Mouse (Mus musculus): ENCODE measurements around the gene Otop1. TPM values are rescaled to one million over a fixed set of nuclear protein-coding genes. Genes with fewer than 3 reads are reported as not detected.
A peak's percentile ranks its signal among the peaks of the same experiment; 100 is the strongest.

Otop1 gene
- total RNA-seq, 2 experiments from 2014 or later, result 0.36 TPM

DNA sequence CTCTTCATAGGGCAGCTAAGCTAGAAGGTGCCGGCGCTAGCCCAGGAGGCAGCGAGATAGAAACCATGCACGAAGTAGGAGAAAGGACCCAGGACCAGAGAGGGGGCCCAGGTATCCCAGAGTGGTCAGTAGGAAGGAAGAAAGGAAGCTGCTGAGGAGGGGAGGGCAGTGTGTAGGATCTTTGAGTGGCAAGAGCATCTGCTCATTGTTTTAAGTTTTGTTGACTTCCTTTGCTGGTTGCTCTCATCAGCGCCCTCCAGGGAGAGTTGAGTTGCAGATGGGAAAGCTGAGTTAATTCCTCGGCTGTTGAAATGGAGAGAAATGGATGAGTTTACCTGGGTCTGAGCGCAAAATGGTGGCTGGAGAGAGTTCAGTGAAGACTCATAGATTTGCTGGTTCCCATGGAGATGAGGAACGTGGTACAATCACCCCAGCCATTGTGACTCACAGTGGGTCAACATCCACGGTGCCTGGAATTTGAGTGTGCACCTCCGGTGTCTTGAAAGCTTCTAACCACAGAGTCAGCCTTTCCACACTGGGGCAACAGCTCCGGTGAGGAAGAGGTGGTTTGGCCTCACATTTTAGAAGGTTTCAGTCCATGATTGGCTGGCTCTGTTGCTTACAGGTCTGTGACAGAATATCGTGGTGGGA is 26.1 kb downstream of the Otop1 start:
- no peak for DNase-seq

DNA sequence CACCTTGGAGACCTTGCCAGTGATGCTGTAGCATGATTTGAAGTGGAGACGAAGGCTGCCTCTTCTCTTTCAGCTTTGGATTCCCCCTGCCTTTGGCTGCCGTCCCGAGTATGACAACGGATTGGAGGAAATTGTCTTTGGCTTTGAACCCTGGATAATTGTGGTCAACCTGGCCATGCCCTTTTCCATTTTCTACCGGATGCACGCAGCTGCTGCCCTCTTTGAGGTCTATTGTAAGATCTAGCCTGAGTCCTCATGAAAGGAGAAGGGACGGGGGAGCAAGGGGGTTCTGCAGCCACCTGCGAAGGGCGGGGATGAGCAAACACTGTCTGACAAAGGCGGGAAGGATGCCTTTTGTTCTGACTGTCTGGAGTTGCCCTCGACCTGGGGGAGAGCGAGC is 26.9 kb downstream of the Otop1 start:
- DNase-seq, result no peak

DNA sequence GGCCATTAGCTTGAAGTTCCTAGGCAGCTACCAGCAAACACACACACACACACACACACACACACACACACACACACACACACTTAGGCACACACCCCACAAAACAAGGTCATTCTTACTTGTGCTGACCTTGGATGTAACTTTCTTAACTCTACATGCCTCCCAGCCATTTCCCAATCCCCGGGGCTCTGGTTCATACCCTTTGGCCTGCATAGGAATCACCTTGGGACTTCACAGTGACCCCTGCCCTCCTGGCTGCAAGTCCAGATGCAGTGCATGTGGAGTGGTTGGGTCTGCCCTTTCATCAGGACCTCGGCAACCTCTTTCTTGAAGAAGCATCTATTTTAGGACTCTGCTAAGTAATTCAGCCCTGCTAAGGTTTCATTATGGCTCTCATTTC is 29.5 kb downstream of the Otop1 start:
- DNase-seq, result no peak

DNA sequence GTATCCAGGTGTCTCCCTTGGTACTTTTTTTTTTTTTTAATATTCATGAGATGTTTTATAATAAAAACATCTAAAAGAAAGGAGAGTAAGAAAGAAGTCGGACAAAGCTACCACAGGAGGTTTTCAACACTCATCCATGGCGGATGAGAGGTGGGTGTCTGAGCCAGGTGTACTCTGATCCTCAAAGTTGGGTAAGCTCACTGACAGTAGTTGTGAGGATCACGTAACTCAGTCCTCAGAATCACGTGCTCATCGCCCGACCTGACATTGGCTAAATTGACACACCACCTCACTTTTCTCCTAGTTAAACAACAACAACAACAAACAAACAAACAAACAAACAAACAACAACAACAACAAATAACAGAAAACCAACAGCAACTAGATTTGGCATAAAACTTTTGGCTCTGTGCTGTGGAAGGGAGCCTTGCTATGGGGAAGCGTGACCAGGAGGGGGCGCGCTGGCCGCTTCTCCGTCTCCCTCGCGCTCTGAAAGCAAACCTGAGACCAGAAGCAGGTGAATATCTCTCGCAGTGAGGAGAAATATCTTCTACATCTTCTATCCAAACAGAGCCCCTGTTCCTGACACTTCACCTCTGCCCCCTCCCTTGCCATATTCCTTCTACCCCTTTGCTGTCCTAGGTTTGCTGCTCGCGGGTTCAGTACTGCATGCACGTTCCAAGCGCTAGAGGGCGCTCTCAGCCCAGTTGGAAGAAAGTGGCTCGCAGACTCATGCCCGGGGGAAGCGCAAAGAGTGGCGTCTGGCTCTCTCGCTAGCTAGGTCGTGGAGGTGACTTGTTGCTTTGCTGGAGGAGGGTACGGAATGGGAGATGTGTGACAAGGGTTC is 31.7 kb downstream of the Otop1 start:
- DNase-seq, result peak; percentile 94

DNA sequence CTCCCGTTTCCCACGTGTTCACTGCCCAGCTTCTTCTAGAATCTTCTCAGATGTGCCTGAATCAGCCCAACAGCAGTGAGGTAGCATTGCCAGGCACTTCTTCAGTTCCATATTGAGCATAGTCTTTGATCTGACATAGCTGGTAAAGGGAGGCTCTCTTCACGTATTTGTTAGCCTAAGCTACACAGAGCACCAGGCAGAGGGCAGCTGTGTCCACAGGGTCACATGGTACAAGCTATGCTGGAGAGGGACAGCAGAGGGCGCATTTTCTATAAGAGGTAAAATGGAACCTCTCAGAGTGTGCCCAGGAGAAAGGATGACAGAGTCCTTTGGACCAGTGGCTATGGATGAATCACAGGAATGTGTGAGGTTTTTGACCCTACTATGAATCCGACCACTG is 33.1 kb downstream of the Otop1 start:
- peak; percentile 66 for DNase-seq

DNA sequence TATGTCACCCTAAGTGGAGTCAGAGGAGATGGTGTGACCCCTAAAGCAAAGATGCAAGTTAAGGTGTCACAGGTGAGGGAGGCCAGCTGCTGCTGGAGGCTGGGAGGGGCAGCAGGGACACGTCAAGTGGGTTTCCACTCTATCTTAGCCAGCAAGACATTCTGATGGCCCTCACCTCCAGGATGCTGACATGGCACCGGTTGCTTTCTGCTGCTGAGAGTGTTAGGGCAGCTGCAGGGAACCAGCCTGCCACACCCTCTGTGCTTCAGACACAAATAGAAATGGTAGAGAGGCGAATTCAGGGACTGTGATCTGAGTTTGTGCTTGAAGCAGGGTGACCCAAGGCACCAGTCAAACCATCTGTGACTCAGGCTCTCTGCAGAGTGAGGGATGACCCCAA is 34.0 kb downstream of the Otop1 start:
- DNase-seq, result no peak

DNA sequence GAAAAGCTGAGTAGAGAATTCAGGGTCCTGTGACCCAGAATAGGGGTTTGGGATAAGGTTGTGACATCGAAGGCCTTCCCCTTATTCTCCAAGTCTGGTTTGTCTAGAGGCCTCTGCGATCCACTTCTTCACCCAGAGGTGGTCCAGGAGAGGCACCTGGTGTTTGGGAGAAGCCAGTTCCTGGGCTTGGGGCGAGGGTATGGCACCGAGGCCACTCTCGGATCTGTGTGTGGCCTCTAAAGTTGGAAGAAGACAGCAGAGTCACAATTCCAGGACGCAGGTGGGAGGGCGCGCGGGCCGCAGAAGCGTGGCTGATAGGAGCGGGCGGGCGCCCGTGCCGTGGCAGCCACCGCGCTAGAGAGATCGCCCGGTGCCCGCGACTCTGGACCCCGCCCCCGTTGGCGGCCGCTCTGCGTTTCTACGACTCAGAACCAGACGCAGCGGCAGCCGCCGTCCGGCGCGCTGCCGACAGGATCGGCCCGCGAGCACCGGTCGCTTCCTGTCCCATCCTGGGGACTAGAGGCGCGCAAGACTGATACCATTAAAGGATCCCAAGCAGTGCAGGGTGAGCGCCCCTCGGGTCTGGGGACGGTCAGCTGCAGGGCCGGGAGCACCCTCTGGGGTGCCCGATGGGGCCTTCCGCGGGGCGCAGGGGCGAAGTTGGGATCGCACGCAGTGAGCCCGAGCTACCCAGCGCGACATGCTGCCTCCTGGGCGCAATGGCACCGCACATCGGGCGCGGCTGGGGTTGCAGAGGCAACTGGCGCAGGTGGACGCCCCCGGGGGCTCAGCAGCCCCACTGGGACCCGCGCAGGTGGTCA is 43.4 kb downstream of the Otop1 start, which contains the start of gene Drd5:
Gene Drd5 (plus strand): TSS at position 402 of the 821 bp plus-strand sequence.
- DNase-seq, result no peak

DNA sequence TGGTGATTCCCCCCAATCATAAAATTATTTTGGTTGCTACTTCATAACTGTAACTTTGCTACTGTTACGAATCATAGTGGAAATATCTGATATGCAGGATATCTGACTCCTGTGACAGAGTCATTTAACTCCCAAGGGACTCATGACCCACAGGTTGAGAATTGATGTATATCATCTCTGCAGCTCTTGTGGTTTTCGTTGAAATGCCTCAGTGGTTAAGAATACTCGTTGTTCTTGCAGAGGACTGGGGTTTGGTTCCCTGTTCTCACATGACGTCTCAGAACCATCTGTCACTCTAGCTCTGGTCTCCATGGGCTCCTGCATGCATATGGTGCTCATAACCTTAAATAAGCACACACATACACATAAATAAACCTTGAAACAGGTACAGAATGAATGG is 57.6 kb downstream of the Otop1 start:
- DNase-seq, result no peak

DNA sequence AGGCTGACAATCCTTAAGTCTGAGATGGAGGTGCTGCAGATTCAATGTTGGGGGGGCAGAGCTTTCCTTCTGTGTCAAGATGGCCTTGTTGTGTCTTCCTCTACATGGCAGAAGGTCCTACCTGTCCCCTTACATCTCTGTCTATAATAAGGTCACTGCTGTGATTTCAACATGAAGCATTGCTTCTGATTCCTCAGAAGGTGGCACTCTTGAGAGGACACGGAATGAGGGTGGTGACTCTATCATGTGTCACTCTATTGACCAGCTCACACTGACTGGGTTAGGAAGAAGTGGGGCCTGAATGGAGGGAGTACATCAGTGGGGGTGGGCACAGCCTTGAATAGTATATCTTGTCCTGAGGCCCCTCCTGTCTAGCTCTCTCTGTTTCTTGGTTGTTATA is 58.8 kb downstream of the Otop1 start:
- no peak for DNase-seq

DNA sequence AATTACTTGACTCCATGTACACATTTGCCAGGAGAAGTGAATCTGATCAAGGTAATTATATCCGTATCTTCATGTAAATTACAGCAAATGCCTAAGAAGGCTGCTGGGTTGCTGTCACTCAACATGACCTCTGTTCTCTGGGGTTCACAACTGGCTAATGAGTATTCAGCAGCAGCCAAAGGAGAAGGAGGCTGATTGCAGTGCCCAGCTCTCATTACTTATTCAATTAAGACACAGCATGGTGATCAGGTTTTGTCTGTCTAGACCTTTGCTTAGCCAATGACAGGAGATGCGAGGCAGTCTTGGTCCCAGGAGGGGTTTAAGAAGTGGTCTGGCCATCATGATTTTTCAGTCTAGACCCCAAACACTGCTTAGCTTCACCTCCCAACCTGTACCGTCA is 67.3 kb downstream of the Otop1 start:
- no peak for DNase-seq

DNA sequence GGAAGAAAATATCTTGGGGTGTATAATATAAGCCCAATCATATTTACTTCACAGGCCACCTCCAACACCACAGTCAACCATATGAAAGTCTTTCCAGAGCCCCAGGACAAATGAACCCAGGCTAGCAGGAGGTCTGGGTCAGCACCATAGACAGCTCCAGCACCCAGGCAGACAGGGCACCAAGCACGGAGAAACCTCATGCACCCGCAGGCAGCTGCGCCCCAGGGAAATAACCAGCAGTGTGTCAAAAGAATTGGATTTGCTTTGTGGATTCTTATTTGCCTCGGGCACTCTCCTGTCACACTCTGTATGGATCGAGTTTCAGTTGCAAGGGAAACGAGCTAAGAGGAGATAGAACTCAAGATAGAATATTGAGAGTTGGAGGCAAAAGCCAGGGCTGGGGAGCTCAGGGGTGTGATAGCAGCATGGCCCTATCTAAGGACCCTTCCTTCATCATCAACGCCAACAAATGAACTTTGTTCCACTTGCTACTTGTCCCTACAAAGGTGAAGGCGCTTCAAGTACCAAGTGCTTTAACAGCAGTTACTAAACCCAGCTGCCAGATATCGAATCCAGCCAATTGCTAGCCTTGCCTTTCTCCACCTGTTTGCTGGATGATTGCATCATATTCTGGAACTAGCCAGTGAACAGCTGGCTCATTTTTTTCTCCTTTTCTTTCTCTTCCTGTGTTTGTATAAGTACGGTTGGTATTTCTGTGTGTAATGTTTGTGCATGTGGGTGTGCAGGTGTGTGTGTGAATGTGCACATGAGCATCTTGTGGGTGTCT is 71.1 kb downstream of the Otop1 start:
- DNase-seq, result peak; percentile 55

DNA sequence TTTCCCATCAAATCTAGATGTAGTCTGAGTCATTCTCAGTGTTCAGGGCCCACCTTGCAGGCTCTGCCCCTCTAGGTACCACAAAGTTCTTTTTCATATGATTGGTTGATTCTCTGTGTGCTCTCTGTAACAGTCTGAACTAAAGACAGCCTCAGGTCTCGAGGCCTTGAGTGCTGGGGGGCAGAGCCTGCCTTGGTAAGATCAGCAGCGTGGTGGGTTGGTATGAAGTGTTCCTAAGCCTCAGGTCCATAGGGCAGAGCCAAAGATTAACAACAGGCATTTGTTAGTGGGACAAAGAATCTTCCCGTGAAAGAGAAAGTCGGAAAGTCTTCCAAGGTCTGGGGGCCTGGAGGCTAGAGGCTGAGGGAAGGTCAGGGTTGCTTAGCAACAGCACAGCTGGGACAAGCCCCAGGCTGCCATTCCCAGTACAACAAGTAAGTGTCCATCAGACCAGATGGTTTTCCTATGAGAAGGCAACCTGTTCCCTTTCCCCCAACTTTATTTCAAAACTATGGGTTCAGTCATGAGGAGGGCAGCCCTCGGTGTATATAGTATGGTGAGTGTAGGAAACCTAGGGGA is 74.7 kb downstream of the Otop1 start:
- DNase-seq, result no peak

Other genes starting within 250 kb of the Otop1 start
- 10 to 100 TPM; 20.1 to 22.1 TPM for gene Stx18, start 237.2 kb upstream of the Otop1 start, total RNA-seq (2021)
- gene Nsg1, start 116.1 kb upstream of the Otop1 start, total RNA-seq (2021), result 10 to 100 TPM; 21.1 to 22.4 TPM
- 1 to 10 TPM; 8.0 to 8.2 TPM for gene Zbtb49, start 55.5 kb upstream of the Otop1 start, total RNA-seq (2021)
- 10 to 100 TPM; 18.5 to 20.0 TPM for gene Lyar, start 55.5 kb upstream of the Otop1 start, total RNA-seq (2021)
- 10 to 100 TPM; 23.8 to 26.3 TPM for gene Tmem128, start 15.8 kb upstream of the Otop1 start, total RNA-seq (2021)
- not detected for gene Drd5, start 43.4 kb downstream of the Otop1 start, total RNA-seq (2021)
- gene Slc2a9, start 227.2 kb downstream of the Otop1 start, total RNA-seq (2021), result 1 to 10 TPM; 1.8 to 2.0 TPM